ENCODE assay signal across 14 mouse cellular contexts in genomic region chr3:121720801-121721690, GRCm38 (mm10). TPM values are rescaled to one million over a fixed set of nuclear protein-coding genes. Genes with fewer than 3 reads are reported as not detected.
DNase-seq lines count a peak whose midpoint lies in the region; ATAC-seq lines count a peak whose summit lies in the region.
"Had no signal": no experiment of that assay in that cellular context is flagged by ENCODE, and none has a peak within 500 bp of the region (broad histone marks: within the 10 kb centered on the region; RNA-seq: fewer than 3 reads in every experiment).

No protein-coding gene starts in this region.

- peaks cover 4 to 14% of the 10 kb centered on the region in 2 experiments; a peak in 3 of 4 replicates for H3K4me1 ChIP-seq in heart, embryonic 14.5 days (ENCODE audit: control insufficient read depth in 2 of 2, insufficient read depth in 2 of 2, low read length in 2 of 2)
- H3K4me1 ChIP-seq in megakaryocyte, embryonic 14.5 days, result peaks cover 32% of the 10 kb centered on the region
- peaks cover 25% of the 10 kb centered on the region for H3K4me1 ChIP-seq in intestine, embryonic 16.5 days (ENCODE audit: control insufficient read depth, insufficient read depth, low read length)

- H3K36me3 ChIP-seq in heart, embryonic 14.5 days (ENCODE audit: control insufficient read depth, insufficient read depth, low read length), result no peaks in the 10 kb centered on the region
- H3K36me3 ChIP-seq in megakaryocyte, embryonic 14.5 days (replicated peaks; ENCODE audit: low read length), result no peaks in the 10 kb centered on the region
- H3K36me3 ChIP-seq in intestine, embryonic 16.5 days (ENCODE audit: control insufficient read depth, insufficient read depth, low read length), result no peaks in the 10 kb centered on the region

- no peak for DNase-seq in heart, postnatal 10 days
- DNase-seq in yolk sac, embryonic 10.5 days (ENCODE audit: low spot score), result peak; percentile 66
- no peak for DNase-seq in right cerebral cortex, postnatal 10 days (ENCODE audit: low spot score in 2 of 2)
- no peak for DNase-seq in B cell, adult 2 months
- DNase-seq: cerebellum, adult 2 months; gastrocnemius, postnatal 10 days had no signal

- no peak overlapping the region for H3K27ac ChIP-seq in heart, embryonic 14.5 days (replicated peaks in 1 of 2; ENCODE audit: control insufficient read depth in 1 of 2, insufficient read depth in 1 of 2, low read depth in 2 of 2, low read length in 2 of 2)
- no peak overlapping the region for H3K27ac ChIP-seq in intestine, embryonic 16.5 days (ENCODE audit: low read length)

- no peaks in the 10 kb centered on the region for H3K27me3 ChIP-seq in heart, embryonic 14.5 days (ENCODE audit: control insufficient read depth, insufficient read depth, low read length)
- H3K27me3 ChIP-seq in megakaryocyte, embryonic 14.5 days (replicated peaks), result peaks cover 73% of the 10 kb centered on the region
- peaks cover 22% of the 10 kb centered on the region for H3K27me3 ChIP-seq in intestine, embryonic 16.5 days (replicated peaks; ENCODE audit: control insufficient read depth, insufficient read depth, low read length)
- H3K27me3 ChIP-seq: Patski had no signal

- 46% methylated on average over 14 of the region's 14 CpGs for WGBS in heart, embryonic 14.5 days
- 32% methylated on average over 14 of the region's 14 CpGs for WGBS in intestine, embryonic 16.5 days

- no peak for ATAC-seq in heart, embryonic 14.5 days (ENCODE audit: insufficient number of reproducible peaks, insufficient read depth, low FRiP score, low read depth)
- no peak for ATAC-seq in megakaryocyte, adult 5-6 weeks (ENCODE audit: poor library complexity, severe bottlenecking)
- ATAC-seq in intestine, embryonic 16.5 days, result 0 out of 2 replicates have a peak, but pooled peaks have one; percentile 9
- ATAC-seq: Patski had no signal

- intact Hi-C loops in heart, postnatal 10 days (cut with DNase I), result no loop called here

- peak overlapping the region; percentile 34; the same call in 1 of the 2 replicates for H3K4me2 ChIP-seq in heart, embryonic 14.5 days (ENCODE audit: low read length)
- H3K4me2 ChIP-seq in intestine, embryonic 16.5 days (ENCODE audit: low read depth, low read length), result peak overlapping the region; percentile 39

- H3K4me3 ChIP-seq in heart, embryonic 14.5 days (ENCODE audit: control insufficient read depth in 1 of 2, insufficient read depth in 1 of 2, low read depth in 1 of 2, low read length in 2 of 2), result no peak overlapping the region
- peak overlapping the region; percentile 73 for H3K4me3 ChIP-seq in megakaryocyte, embryonic 14.5 days (replicated peaks)
- peak overlapping the region; percentile 29 for H3K4me3 ChIP-seq in intestine, embryonic 16.5 days (ENCODE audit: low read length)

- H3K9me3 ChIP-seq in heart, embryonic 14.5 days (ENCODE audit: control insufficient read depth, low read length), result no peaks in the 10 kb centered on the region
- peaks cover 14% of the 10 kb centered on the region for H3K9me3 ChIP-seq in megakaryocyte, embryonic 14.5 days
- H3K9me3 ChIP-seq in intestine, embryonic 16.5 days (ENCODE audit: control insufficient read depth, low read length), result no peaks in the 10 kb centered on the region

- H3K9ac ChIP-seq in heart, embryonic 14.5 days (ENCODE audit: low read length), result no peak overlapping the region
- no peak overlapping the region for H3K9ac ChIP-seq in intestine, embryonic 16.5 days (ENCODE audit: low read depth, low read length)

RNA-seq across cellular contexts. Expression of gene F3, which starts 2.3 kb away (rescaled TPM):
- polyA plus RNA-seq in heart, embryonic 14.5 days (2014; fragmentation: Nextera tagmentation; extraction: Ambion mirVana), result 6.8 and 6.9 TPM in 2 replicates
- total RNA-seq in heart, postnatal 10 days (2021), result 10 to 100 TPM; 15.0 to 16.6 TPM
- not detected in 2 replicates for polyA plus RNA-seq in megakaryocyte, embryonic 14.5 days (2012; ENCODE audit: insufficient read depth, low replicate concordance)
- total RNA-seq in megakaryocyte, adult 5-6 weeks (2015), result 0.89 TPM in 1 of 2 replicates, not detected in the other
- total RNA-seq in megakaryocyte, adult 5-6 weeks (2017), result 2.6 TPM in 1 of 2 replicates, not detected in the other
- 24.7 and 28.6 TPM in 2 replicates for polyA plus RNA-seq in intestine, embryonic 16.5 days (2015; fragmentation: Nextera tagmentation; extraction: Ambion mirVana)

RNA-seq across cellular contexts. Expression of gene 4930432M17Rik, which starts 50.5 kb away (rescaled TPM):
- polyA plus RNA-seq in heart, embryonic 14.5 days (2014; fragmentation: Nextera tagmentation; extraction: Ambion mirVana), result not detected in 2 replicates
- not detected for total RNA-seq in heart, postnatal 10 days (2021)
- polyA plus RNA-seq in megakaryocyte, embryonic 14.5 days (2012; ENCODE audit: insufficient read depth, low replicate concordance), result not detected in 2 replicates
- not detected in 2 replicates for total RNA-seq in megakaryocyte, adult 5-6 weeks (2015)
- not detected in 2 replicates for total RNA-seq in megakaryocyte, adult 5-6 weeks (2017)
- polyA plus RNA-seq in intestine, embryonic 16.5 days (2015; fragmentation: Nextera tagmentation; extraction: Ambion mirVana), result not detected in 2 replicates
- total RNA-seq: gastrocnemius, postnatal 10 days; layer of hippocampus, adult 18-20 months; megakaryocyte progenitor cell, adult 5-6 weeks had no signal
- polyA plus RNA-seq: cerebellum, adult 2 months; Patski; small intestine, adult 2 months had no signal

Comparison
In these comparisons a context has a peak if more than half of its experiments do, and no peak if none do; other contexts are left out.
1. H3K4me3 ChIP-seq: peak in megakaryocyte, embryonic 14.5 days (single experiment) and intestine, embryonic 16.5 days (single experiment); none in heart, embryonic 14.5 days (0 of 2).